Mouse (Mus musculus) lung, postnatal 0 days (tissue): Measurements from ENCODE around the gene Pdlim4.

Experiments used
- CTCF ChIP-seq: IDR thresholded peaks from 2 replicates; pipeline ENCODE4 v1.5.1; 2016; ENCODE audit warnings: antibody characterized with exemption, mild to moderate bottlenecking
- EP300 ChIP-seq: IDR thresholded peaks from 2 replicates; pipeline ENCODE4 v1.6.1; 2016; ENCODE audit warnings: antibody characterized with exemption, mild to moderate bottlenecking, control low read depth

GRCm38 (mm10) chr11:54021396-54022093 is 47.3 kb downstream of the Pdlim4 start:
- TF ChIP-seq CTCF (no peak), EP300 (no peak)
